Mouse (Mus musculus): ENCODE measurements around the gene Senp2.

Senp2 gene

DNA sequence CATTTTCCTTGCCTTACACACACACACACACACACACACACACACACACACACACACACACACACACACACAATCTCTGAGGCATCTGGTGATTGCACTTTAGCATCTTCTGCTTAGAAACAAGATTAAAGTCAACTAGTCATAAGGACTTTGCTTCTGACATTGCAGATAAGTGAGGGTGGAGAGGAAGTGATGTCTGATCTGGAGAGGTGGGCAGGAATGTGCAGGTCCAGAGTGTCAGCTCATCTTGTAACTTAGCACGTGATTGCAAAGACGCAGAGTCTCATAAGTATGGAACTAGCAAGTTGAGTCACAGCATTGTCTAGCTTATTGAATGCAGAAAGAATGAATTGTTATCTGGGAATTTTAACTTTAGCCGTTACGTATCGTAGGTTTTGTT is 18.2 kb downstream of the Senp2 start:
- WGBS = 89% methylated on average over 5 of the region's 5 CpGs

DNA sequence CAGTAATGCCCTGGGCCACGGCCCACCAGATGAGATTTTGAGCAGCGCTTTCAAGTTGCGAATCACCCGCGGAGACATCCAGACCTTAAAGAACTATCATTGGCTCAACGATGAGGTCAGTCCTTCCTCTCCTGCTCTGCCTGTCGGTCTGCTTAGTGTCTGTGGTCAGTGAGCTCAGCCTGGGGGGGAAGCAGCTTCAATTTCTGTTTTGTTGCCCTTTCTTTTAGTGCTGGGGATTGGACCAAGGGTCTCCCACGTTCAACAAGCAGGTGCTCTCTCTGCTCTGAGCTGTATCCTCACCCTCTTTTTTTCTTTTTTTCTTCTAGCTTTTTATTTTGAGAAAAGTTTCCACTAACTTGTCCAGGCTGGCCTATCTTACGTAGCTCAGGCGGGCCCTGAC is 29.3 kb downstream of the Senp2 start:
- 88% methylated on average over 10 of the region's 10 CpGs for WGBS

DNA sequence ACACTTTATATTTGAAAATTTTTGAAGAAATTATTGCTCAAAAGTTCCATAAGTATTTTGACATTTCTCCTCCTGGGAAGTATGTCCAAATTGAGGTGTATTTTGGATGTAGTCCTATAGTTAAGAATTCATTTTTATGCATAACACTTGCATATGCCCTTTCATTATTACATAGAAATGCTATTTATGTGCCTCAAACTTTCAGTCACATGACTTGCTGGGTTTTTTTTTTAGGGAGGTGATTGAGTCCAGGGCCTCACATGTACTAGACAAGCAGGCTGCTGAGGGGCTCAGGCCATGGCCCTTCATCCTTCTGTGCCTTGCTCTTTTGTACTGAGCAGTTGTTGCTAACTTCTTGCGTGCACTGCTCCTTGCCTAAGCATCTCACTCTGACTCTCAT is 30.7 kb downstream of the Senp2 start:
- 91% methylated on average over 1 of the region's 1 CpGs for WGBS

DNA sequence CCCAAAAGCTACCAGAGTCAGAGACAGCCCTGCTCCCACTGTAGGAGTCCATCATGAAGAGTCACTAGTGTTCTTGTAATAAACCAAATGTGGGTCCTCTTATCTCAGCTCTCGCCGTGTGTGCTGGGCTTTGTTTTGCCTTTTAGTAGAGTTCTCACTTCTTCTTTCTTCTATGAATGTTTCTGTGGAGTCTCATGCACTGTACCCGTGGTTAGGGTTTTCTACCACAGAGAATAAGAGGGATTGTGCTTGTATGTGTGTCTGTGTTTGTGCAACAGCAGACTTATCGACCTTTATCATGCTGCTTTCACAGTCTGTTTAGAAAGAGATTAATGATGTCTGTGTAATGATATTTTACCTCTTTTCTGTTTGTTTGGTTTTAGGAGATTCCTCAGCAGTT is 34.5 kb downstream of the Senp2 start:
- 73% methylated on average over 4 of the region's 4 CpGs for WGBS

DNA sequence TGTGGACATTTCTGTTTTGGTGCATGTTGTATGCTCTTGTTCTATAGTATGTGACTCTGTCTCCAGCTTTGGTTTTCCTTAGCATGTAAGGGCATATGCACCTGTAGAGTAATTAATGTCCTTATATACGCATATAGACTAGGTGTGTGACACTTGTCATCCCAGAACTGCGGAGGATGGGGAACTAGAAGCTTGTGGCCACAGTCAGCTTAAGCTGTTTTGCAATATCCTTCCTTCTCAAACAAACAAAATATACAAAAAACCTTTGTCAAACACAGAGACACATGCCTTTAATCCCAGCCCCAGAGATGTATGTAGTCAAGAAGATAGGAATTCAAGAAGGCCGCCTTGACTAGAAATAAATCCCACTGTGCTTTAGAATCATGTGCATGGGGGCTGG is 36.6 kb downstream of the Senp2 start:
- 97% methylated on average over 3 of the region's 3 CpGs for WGBS

DNA sequence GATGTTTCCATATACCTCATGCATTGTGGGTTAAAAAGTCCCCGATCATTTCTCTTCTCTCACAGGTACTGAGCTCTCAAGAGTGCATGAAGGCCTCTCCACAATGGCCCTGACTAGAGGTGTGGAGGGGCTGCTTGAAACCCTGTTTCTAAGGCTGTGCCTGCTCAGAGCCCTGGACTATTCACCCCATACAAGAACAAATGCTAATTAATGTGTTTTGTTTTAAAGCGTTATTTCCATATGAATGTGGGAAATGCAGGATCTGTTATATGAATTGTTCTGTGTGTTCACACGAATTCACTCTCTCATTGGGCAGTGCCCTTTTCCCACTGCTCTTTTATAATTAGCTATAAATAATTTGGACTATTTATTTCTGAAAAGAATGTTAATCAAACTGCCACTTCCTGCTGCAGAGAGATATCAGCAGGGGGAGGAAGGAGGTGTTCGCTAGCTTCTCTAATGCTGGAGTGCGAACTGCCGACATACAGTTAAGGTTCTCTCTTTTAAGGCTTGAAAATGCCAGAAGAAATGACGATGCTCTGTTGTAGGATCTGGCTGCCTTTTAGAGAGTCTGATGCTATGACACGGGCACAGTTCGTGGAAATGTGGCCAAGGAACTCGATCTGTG is 37.6 kb downstream of the Senp2 start:
- WGBS = 60% methylated on average over 10 of the region's 10 CpGs

DNA sequence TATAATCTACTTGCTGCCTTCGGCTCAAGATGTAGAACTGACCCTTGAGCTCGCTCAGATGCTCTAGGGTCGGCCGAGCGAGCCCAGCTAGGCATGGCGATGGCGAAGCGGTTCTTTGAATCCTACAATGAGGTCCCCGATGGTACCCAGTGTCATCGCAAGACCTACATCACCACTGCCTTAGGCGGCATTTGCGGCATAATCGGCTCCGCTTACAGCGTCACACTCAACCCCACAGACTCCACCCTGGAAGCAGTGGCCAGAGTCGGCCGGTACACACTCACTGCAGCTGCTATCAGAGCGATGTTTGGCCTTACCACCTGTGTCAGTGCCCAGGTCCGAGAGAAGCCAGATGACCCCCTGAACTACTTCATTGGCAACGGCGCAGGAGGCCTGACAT is 44.1 kb downstream of the Senp2 start:
- WGBS = 96% methylated on average over 21 of the region's 21 CpGs

DNA sequence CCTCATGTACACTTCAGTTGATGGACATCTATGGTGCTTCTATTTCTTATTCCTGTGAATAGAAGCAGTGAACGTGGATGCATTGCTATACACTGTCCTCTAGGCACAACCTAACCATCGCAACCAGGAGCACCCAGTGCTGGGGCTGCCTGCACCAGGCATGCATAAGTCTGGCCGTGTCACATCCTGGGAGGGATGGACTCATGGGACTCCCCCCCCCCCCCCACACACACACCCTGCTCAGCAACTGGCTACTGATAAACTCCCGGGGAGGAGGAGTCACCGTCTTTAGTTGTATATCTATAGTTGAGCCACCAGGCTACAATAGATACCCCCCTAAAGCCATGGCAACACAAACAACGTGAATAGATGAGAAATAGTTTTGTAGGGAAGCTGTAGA is 48.2 kb downstream of the Senp2 start:
- 76% methylated on average over 6 of the region's 6 CpGs for WGBS

DNA sequence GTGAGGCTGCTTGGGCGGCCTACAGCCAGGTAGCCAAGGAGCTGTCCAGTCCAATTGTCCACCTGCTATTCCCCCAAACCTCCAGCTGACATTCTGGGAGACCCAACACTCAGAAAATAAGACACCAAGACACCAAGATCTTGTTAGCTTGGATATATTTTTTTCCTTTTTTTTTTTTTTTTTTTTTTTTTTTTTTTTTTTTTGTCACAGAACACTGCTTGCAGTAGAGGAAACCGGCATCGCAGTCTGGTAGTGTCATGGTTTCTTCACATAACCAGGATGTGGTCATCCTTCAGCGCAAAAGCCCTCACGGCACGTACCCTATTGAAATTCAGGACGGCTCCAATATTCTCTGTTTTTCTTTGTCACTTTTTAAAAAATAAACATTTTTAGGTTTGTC is 49.6 kb downstream of the Senp2 start:
- WGBS = 91% methylated on average over 7 of the region's 7 CpGs

DNA sequence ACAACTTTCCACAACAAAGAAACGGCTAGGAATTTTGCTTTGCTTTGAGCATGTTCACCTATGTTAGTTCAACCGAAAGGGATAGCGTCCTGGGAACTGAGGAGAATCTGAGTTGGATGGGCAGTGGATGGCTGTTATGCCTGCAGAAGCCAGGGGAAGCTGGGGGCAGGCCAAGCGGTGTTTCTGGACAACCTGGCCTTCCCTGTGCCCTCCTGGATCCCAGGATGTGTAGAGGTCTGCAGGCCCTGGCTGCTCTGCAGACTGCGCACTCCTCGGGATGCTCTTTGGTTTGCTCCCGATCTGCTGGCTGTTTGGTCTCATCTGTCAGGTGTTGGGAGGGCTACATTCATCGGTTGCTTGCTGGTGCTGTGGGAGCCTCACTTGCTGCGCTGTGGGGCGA is 51.1 kb downstream of the Senp2 start:
- 94% methylated on average over 10 of the region's 10 CpGs for WGBS

DNA sequence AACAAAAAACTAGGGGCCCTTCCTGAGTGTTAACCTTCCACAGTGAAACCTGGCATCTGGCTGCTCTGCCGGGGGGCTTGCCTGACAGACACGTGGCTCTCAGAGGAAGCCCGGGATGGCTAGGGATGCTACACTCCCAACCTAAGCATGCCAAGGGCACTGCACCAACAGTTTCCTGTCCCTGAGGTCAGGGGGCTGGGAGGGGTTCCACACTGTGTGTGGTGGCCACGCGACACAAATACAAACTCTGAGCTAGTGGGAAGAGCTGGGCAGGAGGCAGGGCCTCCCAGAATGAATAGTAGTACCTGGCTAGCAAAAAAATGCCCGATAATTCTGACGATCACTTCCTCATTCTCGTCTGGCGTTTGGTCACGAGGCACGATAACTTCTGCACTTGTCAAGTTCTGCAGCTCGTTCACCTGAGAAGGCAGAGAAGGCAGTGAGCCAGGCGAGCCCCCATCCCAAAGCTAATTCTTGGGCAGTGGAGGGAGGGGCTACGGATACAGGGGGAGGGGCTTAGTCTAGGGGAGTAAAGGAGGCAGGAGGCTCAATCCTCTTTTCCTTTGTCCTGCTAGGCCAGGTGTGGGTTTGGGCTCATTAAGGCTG is 52.4 kb downstream of the Senp2 start:
- WGBS = 83% methylated on average over 14 of the region's 14 CpGs

DNA sequence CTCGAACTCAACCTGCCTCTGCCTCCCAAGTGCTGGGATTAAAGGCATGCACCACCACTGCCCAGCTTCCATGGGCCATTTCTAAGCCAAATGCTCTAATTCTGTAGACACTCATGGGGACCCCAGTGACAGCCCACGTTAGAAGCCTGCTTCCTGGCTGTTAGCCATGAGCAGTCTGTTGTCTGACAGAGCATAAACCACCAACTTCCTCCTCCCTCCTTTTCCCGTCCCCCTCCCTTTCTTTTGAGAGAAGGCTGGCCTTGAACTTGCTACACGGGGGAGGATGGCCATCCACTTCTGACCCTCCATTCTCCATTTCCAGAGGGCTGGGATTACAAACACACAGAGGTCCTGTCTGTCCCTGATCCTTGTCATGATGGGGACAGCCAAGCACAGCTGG is 53.0 kb downstream of the Senp2 start:
- 64% methylated on average over 4 of the region's 4 CpGs for WGBS

DNA sequence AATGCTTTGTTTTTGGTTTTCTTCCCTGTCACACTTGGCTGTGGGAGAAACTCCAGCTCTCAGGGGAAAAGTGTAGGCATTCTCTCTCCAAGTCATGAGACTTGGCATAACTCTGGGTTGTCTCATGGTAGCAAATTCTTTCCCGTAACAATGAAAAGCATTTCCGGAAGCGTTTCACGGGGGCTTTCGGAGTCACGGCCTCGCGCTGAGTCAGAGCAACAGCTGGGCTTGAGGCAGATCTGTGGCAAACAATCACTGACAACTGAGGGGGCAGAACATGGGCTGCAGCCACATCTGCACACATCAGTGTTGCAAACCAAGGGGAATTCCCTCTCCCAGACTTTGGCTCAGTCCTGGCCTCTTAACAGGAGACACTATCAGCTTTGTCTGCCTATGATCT is 58.1 kb downstream of the Senp2 start:
- WGBS = 44% methylated on average over 8 of the region's 8 CpGs

DNA sequence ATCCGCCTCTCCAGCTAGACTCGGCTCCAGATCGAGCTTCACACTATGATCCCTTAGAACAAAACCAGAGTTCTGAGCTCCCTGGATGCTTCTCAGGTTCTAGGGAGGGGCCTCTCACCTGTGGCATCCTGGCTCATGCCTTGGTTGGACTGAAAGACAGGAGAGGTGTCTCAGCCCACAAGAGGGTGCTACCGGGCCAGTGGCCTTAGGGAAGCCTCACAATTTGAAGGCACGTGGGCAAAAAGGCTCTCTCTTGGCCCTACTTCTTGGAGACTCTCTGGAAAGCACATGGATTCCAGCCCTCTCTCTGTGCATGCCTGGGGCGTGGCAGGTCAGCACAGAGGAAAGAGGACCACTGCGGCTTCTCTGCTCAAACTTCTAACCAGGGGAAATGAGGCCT is 62.1 kb downstream of the Senp2 start:
- 79% methylated on average over 7 of the region's 7 CpGs for WGBS

DNA sequence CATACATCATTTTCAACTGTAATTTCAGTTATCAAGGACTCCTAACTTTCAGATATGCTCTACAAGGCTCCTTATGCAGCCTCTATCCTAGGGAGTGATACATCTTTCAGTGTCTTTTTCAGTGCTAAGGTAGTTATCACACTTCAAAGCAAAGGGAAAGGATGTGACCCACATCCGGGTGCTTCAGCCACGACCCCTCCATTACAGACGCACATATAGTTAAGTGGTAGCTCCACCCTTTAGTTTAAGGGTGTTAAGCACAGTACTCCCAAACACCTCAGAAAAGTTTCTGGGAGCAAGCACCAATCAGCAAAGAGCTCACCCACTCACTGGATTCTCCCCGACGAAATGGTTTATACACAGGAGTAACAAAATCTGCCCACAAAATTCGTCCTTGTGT is 65.8 kb downstream of the Senp2 start:
- WGBS = 65% methylated on average over 6 of the region's 6 CpGs

DNA sequence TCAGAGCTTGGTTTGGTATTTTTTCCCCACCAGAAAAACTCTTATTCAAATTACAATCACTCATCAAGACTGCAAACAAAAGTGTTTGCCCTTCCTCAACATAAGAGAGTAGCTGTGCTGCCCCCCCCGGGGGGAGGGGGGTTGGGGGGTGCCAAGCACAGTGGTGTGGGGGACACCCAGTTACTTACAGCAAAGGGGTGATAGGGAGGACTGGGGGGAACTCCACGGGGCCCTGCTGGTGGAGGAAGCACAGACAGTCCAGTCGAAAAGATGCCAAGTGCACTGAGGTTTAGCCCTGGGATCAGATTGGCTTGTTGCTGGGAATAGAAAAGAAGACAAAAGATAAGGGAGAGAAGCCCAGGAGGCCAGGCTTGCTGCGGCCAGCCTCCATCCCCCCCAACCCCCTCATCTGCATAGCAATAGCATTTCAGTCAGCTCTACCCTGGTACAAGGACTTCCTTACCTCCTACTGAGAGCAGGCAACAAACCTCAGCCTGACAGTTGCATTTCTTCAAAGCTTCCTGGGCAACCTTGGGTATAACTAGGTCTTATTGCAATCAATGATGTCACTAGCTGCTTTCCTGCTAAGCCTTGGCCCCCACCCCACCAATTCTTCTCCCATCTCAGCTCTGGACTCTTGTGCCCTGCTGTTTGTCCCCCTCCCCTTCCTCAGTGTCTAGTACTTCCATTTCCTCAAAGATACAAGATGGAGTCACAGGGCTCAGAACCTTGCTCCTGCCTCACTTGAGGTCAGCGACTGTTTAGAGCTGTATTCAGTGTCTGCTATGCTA is 66.7 kb downstream of the Senp2 start:
- 39% methylated on average over 5 of the region's 5 CpGs for WGBS

DNA sequence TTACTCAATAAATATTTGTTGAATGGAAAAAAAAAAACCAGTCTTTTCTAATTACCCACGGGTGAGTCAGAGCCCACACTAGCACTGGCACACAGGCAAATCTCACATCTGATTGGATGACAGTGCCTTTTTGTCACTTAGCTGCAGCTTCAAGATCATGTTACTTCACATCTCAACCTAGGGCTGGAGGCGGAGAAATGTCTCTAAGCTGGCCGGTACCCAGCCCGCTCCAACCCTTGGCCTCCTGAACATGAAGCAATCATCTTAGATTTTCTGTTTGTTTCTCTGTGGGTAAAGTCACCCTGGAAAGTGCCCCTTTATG is 67.3 kb downstream of the Senp2 start:
- 67% methylated on average over 4 of the region's 4 CpGs for WGBS

DNA sequence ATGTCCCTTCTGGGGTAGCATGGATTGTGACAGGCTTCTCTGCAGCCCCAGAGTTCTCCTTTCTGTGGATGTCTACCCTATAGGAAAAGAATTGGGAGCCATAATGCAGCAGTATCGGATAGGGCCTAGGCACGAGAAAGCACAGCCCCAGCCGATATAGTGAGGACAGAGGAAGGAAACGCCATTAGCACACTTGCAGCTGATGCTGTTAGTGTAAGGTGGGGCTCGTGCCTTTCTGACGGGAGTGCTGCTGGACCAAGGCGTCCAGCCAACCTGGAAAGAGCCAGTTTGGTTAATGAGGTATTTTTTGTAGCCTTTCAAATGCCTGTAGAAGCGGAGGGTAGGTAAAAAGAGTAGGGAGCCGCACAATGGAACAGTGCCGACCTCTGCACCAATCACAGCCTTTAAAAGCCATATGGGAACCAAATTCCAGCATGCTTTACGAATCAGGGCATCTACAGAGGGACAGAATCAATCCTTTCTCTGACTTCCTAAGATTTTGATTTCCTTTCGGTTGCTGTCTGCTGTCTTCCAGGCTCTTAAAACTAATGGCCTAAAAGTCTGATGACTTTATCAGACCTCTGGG is 70.9 kb downstream of the Senp2 start:
- 69% methylated on average over 12 of the region's 12 CpGs for WGBS

DNA sequence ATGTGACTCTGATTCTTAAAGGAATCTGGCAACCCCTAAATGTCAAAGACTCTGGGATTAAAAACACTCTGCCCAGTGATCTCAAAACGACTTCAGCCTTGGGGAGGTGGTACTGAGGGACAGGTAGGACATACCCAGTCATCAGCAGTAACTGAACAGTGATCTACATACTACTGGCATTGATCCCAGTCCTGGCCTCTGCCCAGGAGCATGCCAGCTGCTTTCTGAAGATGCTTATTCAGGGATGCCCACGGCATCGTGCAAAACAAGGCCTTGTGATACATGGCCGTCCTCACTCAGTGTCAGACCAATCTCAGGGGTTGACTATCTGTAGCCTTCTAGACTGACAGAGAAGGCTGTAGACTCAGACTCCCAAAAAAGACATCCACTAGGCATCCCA is 76.1 kb downstream of the Senp2 start:
- 56% methylated on average over 4 of the region's 4 CpGs for WGBS

DNA sequence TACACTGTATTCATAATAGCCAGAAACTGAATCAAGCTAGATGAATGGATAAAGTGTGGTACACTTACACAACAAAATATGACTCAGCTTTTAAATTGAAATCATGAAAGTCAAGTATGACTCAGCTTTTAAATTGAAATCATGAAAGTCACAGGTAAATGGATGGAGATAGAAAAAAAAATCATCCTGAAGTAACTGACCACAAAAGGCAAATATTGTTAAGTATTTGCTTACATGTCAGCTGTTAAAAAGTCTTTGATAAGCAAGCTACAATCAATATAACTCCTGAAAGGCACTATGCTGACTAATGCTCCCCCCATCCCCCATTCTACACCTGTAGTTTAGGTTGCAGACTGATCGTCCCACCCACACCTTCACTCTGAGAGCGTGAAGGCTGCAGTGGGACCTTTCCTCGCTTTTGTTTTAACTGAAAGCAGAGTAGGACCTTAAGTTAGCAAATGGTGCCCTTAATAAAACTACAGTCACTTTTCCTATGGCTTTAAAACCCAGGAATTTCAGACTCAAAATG is 82.0 kb downstream of the Senp2 start:
- WGBS = 82% methylated on average over 3 of the region's 3 CpGs

DNA sequence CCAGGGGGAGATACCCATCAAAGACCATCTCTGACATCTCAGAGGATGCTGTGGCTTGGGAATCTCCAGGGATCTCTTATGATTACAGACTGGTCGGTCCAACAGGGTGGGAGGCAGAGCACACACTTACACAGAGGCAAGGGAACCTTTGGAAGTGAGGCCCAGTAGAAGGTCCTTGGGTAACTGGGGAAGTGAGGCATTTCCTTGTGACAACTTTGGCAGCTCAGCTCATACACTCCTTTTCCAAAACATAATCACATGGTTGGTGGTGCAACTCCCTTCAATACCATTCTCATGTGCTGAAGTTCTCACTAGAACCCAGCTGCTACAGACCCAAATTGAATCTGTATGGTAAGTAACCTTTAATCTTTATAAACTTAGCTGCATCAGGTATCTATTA is 86.5 kb downstream of the Senp2 start:
- WGBS = 81% methylated on average over 1 of the region's 1 CpGs

DNA sequence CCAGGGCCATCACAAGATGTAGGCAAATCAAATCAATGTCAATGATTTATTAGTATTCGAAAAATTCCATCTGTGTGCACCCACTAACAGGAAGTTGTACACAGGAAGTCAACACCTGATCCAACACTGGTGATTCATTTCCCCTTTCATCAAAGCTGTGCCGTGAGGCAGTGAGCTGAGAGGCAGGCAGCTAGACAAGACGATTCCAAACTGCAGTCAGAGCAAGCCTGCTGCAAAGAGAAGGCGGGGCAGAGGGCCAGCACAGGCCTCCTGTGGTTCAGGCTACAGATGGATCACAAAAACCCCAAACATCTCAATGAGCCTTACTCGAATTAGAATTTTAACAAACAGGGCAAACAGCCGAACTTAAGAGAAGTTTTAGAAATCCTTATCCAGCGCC is 88.4 kb downstream of the Senp2 start:
- 52% methylated on average over 7 of the region's 7 CpGs for WGBS

Data from cerebral cortex, adult 2 months (tissue).